Mouse (Mus musculus): Measurements from ENCODE around the gene Tbc1d20. TPM values are rescaled to one million over a fixed set of nuclear protein-coding genes. Genes with fewer than 3 reads are reported as not detected.
A peak's percentile ranks its signal among the peaks of the same experiment; 100 is the strongest.

Gene Tbc1d20
- polyA plus RNA-seq, 1 experiment from 2014 or later: 32.2 TPM

GRCm38 (mm10) chr2:152343329-152344213, 49.9 kb downstream of the Tbc1d20 start, which contains the start of gene Trib3:
Gene Trib3 (minus strand): TSS chr2:152344032.
- Histone ChIP-seq H3K27me3 (replicated peaks; ENCODE audit: control insufficient read depth, insufficient read depth, low read length) (no peaks in the 10 kb centered on the region), H3K4me3 (ENCODE audit: low read depth, low read length) (peak within 1 kb of the TSS; percentile 43), H3K4me1 (ENCODE audit: control insufficient read depth, insufficient read depth, low read length) (no peaks in the 10 kb centered on the region), H3K9ac (ENCODE audit: low read depth, low read length) (peak within 1 kb of the TSS; percentile 49), H3K36me3 (ENCODE audit: control insufficient read depth, insufficient read depth, low read length) (no peaks in the 10 kb centered on the region), H3K4me2 (ENCODE audit: low read depth, low read length) (peak within 1 kb of the TSS; percentile 69), H3K27ac (replicated peaks; ENCODE audit: low read depth, low read length) (no peak within 1 kb of the TSS), H3K9me3 (ENCODE audit: control insufficient read depth, low read length) (no peaks in the 10 kb centered on the region)
- DNase-seq (ENCODE audit: low spot score) (peak; percentile 85), ATAC-seq (ENCODE audit: low read depth) (peak; percentile 88)
- WGBS: under 1% methylated on average over 41 of the region's 52 CpGs

GRCm38 (mm10) chr2:152344361-152344760, 50.7 kb downstream of the Tbc1d20 start:
- no peaks in the 10 kb centered on the region for H3K36me3 ChIP-seq (ENCODE audit: control insufficient read depth, insufficient read depth, low read length)
- no peaks in the 10 kb centered on the region for H3K27me3 ChIP-seq (replicated peaks; ENCODE audit: control insufficient read depth, insufficient read depth, low read length)
- WGBS: 10% methylated on average over 10 of the region's 10 CpGs
- ATAC-seq (ENCODE audit: low read depth): peak; percentile 20; the same call in 1 of the 2 replicates
- H3K4me2 ChIP-seq (ENCODE audit: low read depth, low read length): peak overlapping the region; percentile 69
- H3K9me3 ChIP-seq (ENCODE audit: control insufficient read depth, low read length): no peaks in the 10 kb centered on the region
- DNase-seq (ENCODE audit: low spot score): no peak
- peak overlapping the region; percentile 43 for H3K4me3 ChIP-seq (ENCODE audit: low read depth, low read length)
- no peaks in the 10 kb centered on the region for H3K4me1 ChIP-seq (ENCODE audit: control insufficient read depth, insufficient read depth, low read length)
- peak overlapping the region; percentile 49; the same call in 1 of the 2 replicates for H3K9ac ChIP-seq (ENCODE audit: low read depth, low read length)
- no peak overlapping the region for H3K27ac ChIP-seq (replicated peaks; ENCODE audit: low read depth, low read length)

- Histone ChIP-seq H3K27me3 (replicated peaks; ENCODE audit: control insufficient read depth, insufficient read depth, low read length) (no peaks in the 10 kb centered on the region), H3K9ac (ENCODE audit: low read depth, low read length) (no peak overlapping the region), H3K4me3 (ENCODE audit: low read depth, low read length) (no peak overlapping the region), H3K4me2 (ENCODE audit: low read depth, low read length) (no peak overlapping the region), H3K9me3 (ENCODE audit: control insufficient read depth, low read length) (no peaks in the 10 kb centered on the region), H3K36me3 (ENCODE audit: control insufficient read depth, insufficient read depth, low read length) (no peaks in the 10 kb centered on the region), H3K27ac (replicated peaks; ENCODE audit: low read depth, low read length) (no peak overlapping the region), H3K4me1 (ENCODE audit: control insufficient read depth, insufficient read depth, low read length) (no peaks in the 10 kb centered on the region)
- DNase-seq (ENCODE audit: low spot score) (no peak), ATAC-seq (ENCODE audit: low read depth) (no peak)
- 64% methylated on average over 5 of the region's 5 CpGs for WGBS
Measured at GRCm38 (mm10) chr2:152344909-152345308, 51.3 kb downstream of the Tbc1d20 start.

- H3K4me3 ChIP-seq (ENCODE audit: low read depth, low read length): no peak overlapping the region
- ATAC-seq (ENCODE audit: low read depth) (no peak), DNase-seq (ENCODE audit: low spot score) (no peak)
- no peak overlapping the region for H3K4me2 ChIP-seq (ENCODE audit: low read depth, low read length)
- no peaks in the 10 kb centered on the region for H3K4me1 ChIP-seq (ENCODE audit: control insufficient read depth, insufficient read depth, low read length)
- H3K27me3 ChIP-seq (replicated peaks; ENCODE audit: control insufficient read depth, insufficient read depth, low read length): no peaks in the 10 kb centered on the region
- no peaks in the 10 kb centered on the region for H3K36me3 ChIP-seq (ENCODE audit: control insufficient read depth, insufficient read depth, low read length)
- no peak overlapping the region for H3K27ac ChIP-seq (replicated peaks; ENCODE audit: low read depth, low read length)
- no peaks in the 10 kb centered on the region for H3K9me3 ChIP-seq (ENCODE audit: control insufficient read depth, low read length)
- no peak overlapping the region for H3K9ac ChIP-seq (ENCODE audit: low read depth, low read length)
- WGBS: 64% methylated on average over 6 of the region's 6 CpGs
Measured at GRCm38 (mm10) chr2:152345393-152345792, 51.8 kb downstream of the Tbc1d20 start.

GRCm38 (mm10) chr2:152346776-152347465, 53.3 kb downstream of the Tbc1d20 start:
- DNase-seq (ENCODE audit: low spot score) (no peak), ATAC-seq (ENCODE audit: low read depth) (no peak)
- Histone ChIP-seq H3K4me2 (ENCODE audit: low read depth, low read length) (no peak overlapping the region), H3K9me3 (ENCODE audit: control insufficient read depth, low read length) (no peaks in the 10 kb centered on the region), H3K27me3 (replicated peaks; ENCODE audit: control insufficient read depth, insufficient read depth, low read length) (no peaks in the 10 kb centered on the region), H3K27ac (replicated peaks; ENCODE audit: low read depth, low read length) (no peak overlapping the region), H3K4me3 (ENCODE audit: low read depth, low read length) (no peak overlapping the region), H3K4me1 (ENCODE audit: control insufficient read depth, insufficient read depth, low read length) (no peaks in the 10 kb centered on the region), H3K9ac (ENCODE audit: low read depth, low read length) (no peak overlapping the region), H3K36me3 (ENCODE audit: control insufficient read depth, insufficient read depth, low read length) (no peaks in the 10 kb centered on the region)
- 37% methylated on average over 9 of the region's 9 CpGs for WGBS

GRCm38 (mm10) chr2:152347722-152348121, 54.1 kb downstream of the Tbc1d20 start:
- no peak overlapping the region for H3K4me2 ChIP-seq (ENCODE audit: low read depth, low read length)
- no peak for DNase-seq (ENCODE audit: low spot score)
- H3K4me3 ChIP-seq (ENCODE audit: low read depth, low read length): no peak overlapping the region
- no peak overlapping the region for H3K27ac ChIP-seq (replicated peaks; ENCODE audit: low read depth, low read length)
- no peaks in the 10 kb centered on the region for H3K9me3 ChIP-seq (ENCODE audit: control insufficient read depth, low read length)
- H3K4me1 ChIP-seq (ENCODE audit: control insufficient read depth, insufficient read depth, low read length): no peaks in the 10 kb centered on the region
- no peak for ATAC-seq (ENCODE audit: low read depth)
- no peaks in the 10 kb centered on the region for H3K27me3 ChIP-seq (replicated peaks; ENCODE audit: control insufficient read depth, insufficient read depth, low read length)
- H3K9ac ChIP-seq (ENCODE audit: low read depth, low read length): no peak overlapping the region
- no peaks in the 10 kb centered on the region for H3K36me3 ChIP-seq (ENCODE audit: control insufficient read depth, insufficient read depth, low read length)
- WGBS: 81% methylated on average over 2 of the region's 2 CpGs

- Histone ChIP-seq H3K9me3 (ENCODE audit: control insufficient read depth, low read length) (no peaks in the 10 kb centered on the region), H3K4me1 (ENCODE audit: control insufficient read depth, insufficient read depth, low read length) (no peaks in the 10 kb centered on the region), H3K27me3 (replicated peaks; ENCODE audit: control insufficient read depth, insufficient read depth, low read length) (no peaks in the 10 kb centered on the region), H3K9ac (ENCODE audit: low read depth, low read length) (no peak overlapping the region), H3K27ac (replicated peaks; ENCODE audit: low read depth, low read length) (no peak overlapping the region), H3K36me3 (ENCODE audit: control insufficient read depth, insufficient read depth, low read length) (no peaks in the 10 kb centered on the region), H3K4me3 (ENCODE audit: low read depth, low read length) (no peak overlapping the region), H3K4me2 (ENCODE audit: low read depth, low read length) (no peak overlapping the region)
- 78% methylated on average over 6 of the region's 6 CpGs for WGBS
- ATAC-seq (ENCODE audit: low read depth) (no peak), DNase-seq (ENCODE audit: low spot score) (no peak)
Measured at GRCm38 (mm10) chr2:152349205-152349604, 55.6 kb downstream of the Tbc1d20 start.

- Histone ChIP-seq H3K27me3 (replicated peaks; ENCODE audit: control insufficient read depth, insufficient read depth, low read length) (no peaks in the 10 kb centered on the region), H3K36me3 (ENCODE audit: control insufficient read depth, insufficient read depth, low read length) (no peaks in the 10 kb centered on the region), H3K4me1 (ENCODE audit: control insufficient read depth, insufficient read depth, low read length) (no peaks in the 10 kb centered on the region), H3K27ac (replicated peaks; ENCODE audit: low read depth, low read length) (no peak overlapping the region), H3K9me3 (ENCODE audit: control insufficient read depth, low read length) (no peaks in the 10 kb centered on the region), H3K4me2 (ENCODE audit: low read depth, low read length) (no peak overlapping the region), H3K9ac (ENCODE audit: low read depth, low read length) (no peak overlapping the region), H3K4me3 (ENCODE audit: low read depth, low read length) (no peak overlapping the region)
- ATAC-seq (ENCODE audit: low read depth) (peak; percentile 70; the same call in 1 of the 2 replicates), DNase-seq (ENCODE audit: low spot score) (peak; percentile 86)
- WGBS: 83% methylated on average over 8 of the region's 8 CpGs
Measured at GRCm38 (mm10) chr2:152349842-152350540, 56.4 kb downstream of the Tbc1d20 start.
